Comparison of ENCODE assay signal across 8 mouse cellular contexts in genomic region chr3:30855604-30856458, GRCm38 (mm10). TPM values are rescaled to one million over a fixed set of nuclear protein-coding genes. Genes with fewer than 3 reads are reported as not detected.
DNase-seq lines count a peak whose midpoint lies in the region; ATAC-seq lines count a peak whose summit lies in the region.

Gpr160 (plus strand) TSS chr3:30855950.

- DNase-seq in Muller cell, postnatal 12 days (ENCODE audit: inconsistent ontology term) = peak; percentile 66
- peak; percentile 65 to 69 for DNase-seq in cerebellum, postnatal 10 days
- DNase-seq in frontal cortex, postnatal 25 days (ENCODE audit: low spot score in 2 of 2) = peak; percentile 43 to 49
- DNase-seq in layer of hippocampus, postnatal 25 days (ENCODE audit: extremely low spot score in 1 of 2, low spot score in 1 of 2) = peak; percentile 45 to 53
- DNase-seq in lung, postnatal 14 days = peak; percentile 77
- DNase-seq in ovary, postnatal 36 days (ENCODE audit: low spot score) = peak; percentile 73
- DNase-seq in thymus, postnatal 14 days = peak; percentile 77

- H3K4me1 ChIP-seq in hindbrain, embryonic 13.5 days (replicated peaks) = peaks cover 9% of the 10 kb centered on the region

- no peaks in the 10 kb centered on the region for H3K9me3 ChIP-seq in hindbrain, embryonic 13.5 days

- H3K27ac ChIP-seq in hindbrain, embryonic 13.5 days = no peak within 1 kb of the TSS

- H3K36me3 ChIP-seq in hindbrain, embryonic 13.5 days = no peaks in the 10 kb centered on the region

- ATAC-seq in hindbrain, embryonic 13.5 days (ENCODE audit: low FRiP score) = peak; percentile 84

- H3K27me3 ChIP-seq in hindbrain, embryonic 13.5 days = peaks cover 43% of the 10 kb centered on the region

- H3K9ac ChIP-seq in hindbrain, embryonic 13.5 days = peak within 1 kb of the TSS; percentile 69

- WGBS in hindbrain, embryonic 13.5 days = under 1% methylated on average over 72 of the region's 75 CpGs

- H3K4me3 ChIP-seq in hindbrain, embryonic 13.5 days = peak within 1 kb of the TSS; percentile 58

- H3K4me2 ChIP-seq in hindbrain, embryonic 13.5 days = peak within 1 kb of the TSS; percentile 97

RNA-seq across cellular contexts. Expression of gene Gpr160, which starts in this region (rescaled TPM):
- polyA plus RNA-seq in hindbrain, embryonic 13.5 days (2015; fragmentation: Nextera tagmentation; extraction: Ambion mirVana) = 1.1 and 1.8 TPM in 2 replicates
- 1 to 10 TPM; 1.2 to 1.3 TPM for total RNA-seq in layer of hippocampus, postnatal 25 days (2021)
